Mouse (Mus musculus): ENCODE data around the gene Gng8. TPM values are rescaled to one million over a fixed set of nuclear protein-coding genes. Genes with fewer than 3 reads are reported as not detected.
A peak's percentile ranks its signal among the peaks of the same experiment; 100 is the strongest.

Gng8 gene
- total RNA-seq, 2 experiments from 2014 or later = 0.37 to 0.71 TPM

DNA sequence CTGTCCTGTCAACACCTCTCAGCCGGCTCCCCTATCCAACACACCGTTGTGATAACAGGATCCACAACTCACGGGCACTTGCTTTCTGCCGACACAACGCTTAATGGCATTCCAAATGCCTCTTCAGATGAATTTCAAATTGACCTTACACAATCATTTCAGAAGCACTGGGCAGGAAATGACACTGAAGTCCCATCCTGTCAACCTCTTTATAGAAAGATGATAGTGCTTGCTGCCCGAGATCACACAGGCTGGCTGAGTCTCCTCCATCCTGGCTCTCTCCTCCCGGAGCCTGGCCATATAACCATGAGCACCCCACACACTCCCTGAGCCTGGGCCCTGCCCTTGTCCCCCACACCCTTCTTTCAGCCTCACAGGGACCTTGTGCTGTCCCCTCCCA is 16.3 kb downstream of the Gng8 start:
- no peak for DNase-seq (ENCODE audit: low spot score)

DNA sequence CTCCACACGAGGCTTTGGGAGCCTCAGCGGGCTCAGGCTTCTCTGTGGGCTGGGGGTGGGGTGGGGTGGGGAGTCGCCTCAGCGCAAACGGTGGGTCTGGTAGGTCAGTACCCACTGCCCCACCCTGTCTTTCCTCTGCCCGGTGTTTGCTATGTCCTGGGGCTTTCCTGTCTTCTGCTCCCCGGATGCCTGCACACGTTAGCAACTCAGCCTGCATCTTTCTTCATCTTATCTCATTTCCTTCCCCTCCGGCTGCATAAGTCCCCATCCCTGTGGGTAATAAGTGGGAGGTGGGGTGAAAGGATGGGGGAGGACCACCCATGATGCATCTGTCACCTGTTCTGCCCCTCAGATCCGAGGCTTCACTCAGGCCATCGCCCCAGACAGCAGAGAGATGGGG is 16.8 kb downstream of the Gng8 start:
- no peak for DNase-seq (ENCODE audit: low spot score)

DNA sequence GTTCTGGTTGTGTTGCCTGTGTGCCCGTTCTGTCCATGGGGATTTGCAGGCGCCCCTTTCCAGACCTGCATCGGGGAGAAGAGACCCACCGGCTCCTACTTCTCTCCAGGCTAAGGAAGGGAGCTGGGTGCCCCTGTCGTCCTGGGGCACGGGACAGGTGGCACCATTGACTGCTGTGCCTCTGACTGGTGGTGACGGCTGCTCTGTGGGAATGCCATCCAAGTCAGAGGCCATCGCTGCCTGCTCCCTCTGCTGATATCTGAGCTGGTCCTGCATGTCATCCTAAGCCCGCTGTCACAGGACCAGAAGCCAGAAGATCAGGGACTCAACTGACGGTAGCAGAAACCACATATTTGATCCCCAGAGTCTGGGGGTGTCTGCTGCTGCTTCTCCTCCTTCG is 17.3 kb downstream of the Gng8 start:
- no peak for DNase-seq (ENCODE audit: low spot score)

DNA sequence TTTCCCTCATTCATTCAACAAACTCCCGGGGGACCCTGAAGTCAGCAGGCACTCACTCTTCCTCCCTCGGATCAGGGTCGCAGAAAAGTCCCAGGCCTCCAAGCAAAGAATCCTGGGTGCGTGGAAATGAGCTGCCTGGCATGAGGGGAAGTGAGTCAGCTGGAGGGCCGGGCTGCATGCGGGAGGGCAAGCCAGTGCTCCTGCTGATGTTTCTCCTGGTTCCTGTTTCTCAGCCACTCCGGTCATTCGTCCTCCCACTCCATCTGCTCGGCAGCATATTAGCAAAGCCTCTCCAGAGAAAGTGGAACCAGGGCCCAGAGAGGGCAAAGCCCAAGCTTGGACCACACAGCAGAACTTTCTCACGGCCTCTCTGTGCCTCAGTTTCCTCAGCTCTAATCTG is 18.3 kb downstream of the Gng8 start:
- no peak for DNase-seq (ENCODE audit: low spot score)

DNA sequence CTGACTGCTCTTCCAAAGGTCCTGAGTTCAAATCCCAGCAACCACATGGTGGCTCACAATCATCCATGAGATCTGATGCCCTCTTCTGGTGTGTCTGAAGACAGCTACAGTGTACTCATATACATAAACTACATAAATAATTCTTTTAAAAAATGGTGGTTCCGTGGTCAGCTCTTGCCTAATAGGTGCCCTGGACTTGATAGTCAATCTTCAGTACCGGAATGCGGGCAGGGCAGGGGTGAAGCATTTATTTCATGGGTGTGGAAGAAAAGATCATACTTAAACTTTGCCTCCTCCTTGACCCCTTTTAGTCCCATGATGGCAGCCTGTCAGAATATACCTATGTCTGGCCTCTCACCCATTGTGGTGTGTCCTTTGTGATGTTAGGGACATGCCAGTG is 20.3 kb downstream of the Gng8 start:
- DNase-seq (ENCODE audit: low spot score) = no peak

DNA sequence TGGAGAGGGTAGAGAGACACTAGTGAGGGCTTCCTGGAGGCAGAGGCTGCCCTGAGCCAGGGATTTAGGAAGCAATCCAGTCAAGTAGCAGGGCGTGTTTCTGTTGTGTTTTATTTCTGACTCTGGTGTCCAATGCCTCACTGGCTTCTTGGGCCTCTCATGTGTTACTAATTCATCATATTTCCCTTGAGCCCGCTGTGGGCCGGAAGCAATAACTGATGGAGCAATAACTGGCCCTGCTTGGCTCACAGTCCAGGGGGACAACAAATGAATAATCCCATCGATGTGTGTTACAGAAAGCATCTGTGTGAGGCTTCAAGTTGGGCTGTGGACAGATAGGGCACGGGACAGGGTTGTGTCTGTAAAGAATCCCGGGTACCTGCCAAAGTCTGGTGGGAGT is 20.8 kb downstream of the Gng8 start:
- DNase-seq (ENCODE audit: low spot score) = peak; percentile 67

DNA sequence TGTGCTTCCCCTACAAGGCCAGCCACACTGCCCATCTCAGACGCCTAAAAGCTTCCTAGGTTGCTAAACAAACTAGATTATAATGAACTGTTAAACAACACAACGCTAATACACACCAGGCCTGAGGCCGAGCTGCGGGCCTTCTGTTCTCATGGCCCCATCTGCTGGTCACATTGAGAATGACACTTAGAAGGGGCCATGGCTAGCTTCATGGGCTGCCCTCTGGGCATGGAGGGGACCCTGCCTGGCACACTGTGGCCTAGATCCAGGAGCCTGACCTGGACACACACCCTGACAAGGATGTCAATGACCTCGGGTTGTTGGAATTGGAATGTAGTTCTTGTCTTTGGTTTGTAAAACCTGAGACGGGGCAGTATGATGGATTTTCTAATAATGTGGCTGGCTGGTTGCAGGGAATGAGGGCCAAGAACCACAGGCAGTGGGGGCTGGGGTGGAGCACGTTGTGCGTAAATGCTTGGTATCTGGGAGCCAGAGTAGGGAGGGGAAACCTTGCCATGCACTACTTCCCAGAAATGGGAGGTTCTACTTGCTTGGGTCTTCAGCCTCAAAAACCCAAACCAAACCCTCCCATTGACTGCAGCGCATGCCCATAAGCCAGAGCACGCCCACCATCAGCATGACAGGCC is 22.3 kb downstream of the Gng8 start:
- DNase-seq (ENCODE audit: low spot score) = peak; percentile 82

DNA sequence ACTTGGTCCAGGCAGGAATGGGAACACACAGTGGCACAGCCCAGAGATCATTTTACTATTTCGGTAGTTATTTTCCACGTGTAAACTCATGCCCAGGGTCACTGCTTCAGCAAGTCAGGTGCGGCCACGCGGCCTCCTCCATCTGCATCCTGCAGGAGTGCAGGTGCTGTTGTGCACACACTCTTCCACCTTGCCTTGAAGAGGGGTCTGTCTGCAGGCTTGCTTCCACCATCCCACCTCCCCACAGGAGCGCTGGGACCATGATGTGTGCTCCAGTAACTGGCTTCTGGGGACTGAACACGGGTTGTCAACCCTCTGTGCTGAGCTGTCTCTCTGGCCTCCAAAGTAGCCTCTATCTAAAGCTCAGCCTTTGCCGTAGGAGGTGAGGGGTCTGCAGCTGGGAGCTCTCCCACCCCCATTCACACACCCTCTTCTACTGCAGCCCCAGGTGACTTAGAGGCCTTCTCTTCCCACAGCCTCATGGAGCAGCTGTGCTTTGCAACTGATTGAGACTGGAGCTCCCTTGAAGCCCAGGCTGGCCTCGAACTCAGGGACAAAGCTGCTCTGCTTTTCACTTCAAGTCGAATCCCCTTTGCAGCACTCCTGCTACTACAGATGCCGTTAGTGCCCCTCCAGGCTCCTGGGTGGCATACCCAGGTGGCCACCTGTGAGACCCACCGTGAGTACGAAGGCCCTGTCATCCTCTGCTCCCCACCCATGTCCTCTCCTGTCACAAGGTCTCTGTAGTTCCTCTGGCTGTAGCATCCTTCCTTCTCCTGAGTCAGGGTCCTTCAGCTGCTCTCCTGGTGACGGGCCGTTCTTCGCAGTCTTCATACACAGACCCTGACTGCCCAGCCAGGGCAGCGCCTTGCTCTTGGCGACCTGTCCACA is 23.1 kb downstream of the Gng8 start:
- DNase-seq (ENCODE audit: low spot score) = no peak

DNA sequence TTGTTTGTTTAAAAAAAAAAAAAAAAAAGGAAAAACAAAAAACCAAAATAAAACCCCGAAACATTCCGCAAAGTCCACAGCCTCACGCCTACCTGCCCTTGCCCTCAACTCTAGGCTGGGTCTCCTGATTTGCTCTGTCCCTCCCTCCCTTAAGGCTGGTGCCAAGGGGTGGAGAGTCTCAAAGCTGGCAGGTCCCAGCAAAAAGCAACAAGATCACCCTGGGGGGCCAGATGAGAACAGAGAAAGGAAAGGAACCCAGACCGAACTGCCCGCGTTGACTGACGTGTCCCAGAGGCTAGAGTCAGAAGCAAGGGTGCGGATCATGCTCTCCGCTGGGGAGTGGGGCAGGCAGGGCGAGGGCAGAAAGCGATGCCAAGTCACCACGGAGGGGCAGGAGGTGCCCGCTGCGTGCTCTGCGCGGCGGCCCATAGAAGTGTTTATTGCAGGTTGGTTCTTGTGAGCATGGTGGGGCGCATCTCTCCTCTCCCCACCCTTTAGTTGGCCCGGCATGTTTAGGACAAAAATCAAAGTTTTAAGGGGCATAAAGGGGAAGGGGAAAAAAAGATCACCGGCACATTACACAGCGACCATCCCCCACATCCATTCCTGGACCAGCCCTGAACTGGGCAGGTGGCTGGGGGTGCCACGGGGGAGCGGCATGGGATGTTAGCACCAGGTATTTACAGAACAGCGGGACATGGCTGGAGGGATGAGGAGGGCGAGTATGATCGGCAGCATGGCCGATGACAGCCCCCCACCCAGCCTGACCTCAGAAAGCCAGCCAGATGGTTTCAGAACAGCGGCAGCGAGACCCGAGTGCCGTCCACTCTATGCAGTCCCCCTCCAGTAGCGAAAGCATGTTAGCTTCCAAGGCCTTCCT is 24.1 kb downstream of the Gng8 start:
- no peak for DNase-seq (ENCODE audit: low spot score)

DNA sequence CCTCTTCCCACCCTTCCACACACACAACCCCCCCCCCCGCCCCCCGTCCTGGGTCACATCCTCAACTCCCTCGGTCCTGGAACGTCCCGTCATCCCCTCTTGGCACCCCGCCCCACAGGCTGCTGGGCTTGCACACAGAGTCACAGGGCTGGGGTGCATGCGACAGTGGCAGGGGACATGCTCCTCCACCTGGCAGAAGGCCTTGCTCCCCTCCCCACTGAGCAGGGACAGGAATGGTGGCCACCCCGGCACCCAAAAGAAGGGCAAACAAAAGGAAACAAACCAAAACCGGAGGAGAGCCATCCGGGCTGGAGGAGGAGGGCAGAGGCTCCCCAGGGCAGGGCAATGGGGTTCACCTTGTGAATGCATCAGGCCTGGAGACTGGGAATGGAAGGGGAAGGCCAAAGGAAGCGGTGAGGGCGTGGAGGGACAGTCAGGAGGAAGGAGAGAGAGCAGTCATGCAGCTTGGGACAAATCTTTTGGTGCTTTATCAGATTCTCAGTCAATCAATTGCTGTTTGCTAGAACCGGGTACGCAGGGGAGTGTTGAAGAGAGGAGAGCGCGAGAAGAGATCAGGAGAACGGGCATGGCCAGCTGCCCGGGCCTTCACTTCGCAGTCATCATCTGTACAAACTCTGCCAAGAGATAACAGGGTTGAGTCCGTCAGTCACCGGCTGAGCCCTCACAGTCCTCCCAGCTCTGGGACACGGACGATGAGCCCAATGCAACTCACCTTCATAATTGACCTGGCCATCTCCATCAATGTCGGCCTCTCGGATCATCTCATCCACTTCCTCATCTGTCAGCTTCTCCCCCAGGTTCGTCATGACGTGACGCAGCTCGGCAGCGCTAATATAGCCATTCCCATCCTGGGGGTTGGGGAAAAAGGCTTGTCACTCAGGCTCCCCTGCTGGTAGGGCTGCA is 25.0 kb downstream of the Gng8 start:
- no peak for DNase-seq (ENCODE audit: low spot score)

DNA sequence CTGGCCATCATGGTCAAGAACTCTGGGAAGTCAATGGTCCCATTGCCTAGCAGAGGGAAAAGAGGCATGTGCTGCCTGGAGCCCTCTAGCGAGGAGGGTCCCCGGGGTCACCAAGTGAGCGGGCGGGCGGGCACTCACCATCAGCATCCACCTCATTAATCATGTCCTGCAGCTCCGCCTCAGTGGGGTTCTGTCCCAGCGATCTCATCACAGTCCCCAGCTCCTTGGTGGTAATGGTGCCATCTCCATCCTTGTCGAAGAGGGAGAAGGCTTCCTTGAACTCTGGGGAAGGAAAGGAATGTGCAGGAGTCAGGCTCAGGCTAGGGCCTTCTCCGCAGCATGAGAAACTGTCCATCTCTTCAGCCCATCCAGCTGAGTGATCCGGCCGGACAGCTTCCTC is 25.9 kb downstream of the Gng8 start:
- DNase-seq (ENCODE audit: low spot score) = no peak

DNA sequence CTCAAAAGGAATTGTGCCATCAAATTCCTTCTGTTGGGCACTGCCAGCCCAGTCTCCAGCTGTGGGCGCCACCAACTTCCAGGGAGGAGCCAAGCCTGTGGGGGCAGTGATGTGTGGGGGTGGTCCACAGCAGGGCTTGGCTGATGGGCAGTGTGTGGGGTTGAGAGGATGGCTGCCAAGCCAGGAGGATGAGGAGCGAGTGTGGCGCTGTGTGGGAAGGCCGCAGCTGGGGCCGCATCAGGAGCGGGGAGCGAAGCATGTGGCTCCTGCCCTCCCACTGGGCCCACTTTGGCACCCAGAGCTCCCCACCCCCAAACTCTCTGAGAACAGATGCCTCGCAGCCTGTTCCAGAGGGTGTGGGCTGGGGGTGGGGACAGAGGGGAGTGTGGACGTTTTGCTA is 26.4 kb downstream of the Gng8 start:
- no peak for DNase-seq (ENCODE audit: low spot score)

DNA sequence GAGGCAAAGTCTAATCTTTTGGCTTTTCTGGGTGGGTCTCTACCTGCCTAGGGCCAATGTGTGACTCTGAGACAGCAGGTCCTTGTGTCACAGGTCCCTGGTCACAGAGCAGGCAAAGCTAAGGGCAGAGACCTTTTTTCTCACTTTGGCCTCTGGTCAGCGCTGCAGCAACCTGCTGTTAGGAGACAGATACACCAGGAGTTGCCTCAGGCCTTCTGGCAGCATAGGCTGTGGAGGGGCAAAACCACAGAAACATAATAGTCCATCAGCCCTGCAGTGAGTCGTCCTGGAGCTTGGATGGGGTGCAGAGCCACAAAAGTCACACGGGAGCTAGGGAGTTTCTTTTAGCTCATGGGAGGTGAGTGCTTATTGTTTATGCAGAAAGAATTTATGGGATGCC is 27.1 kb downstream of the Gng8 start:
- no peak for DNase-seq (ENCODE audit: low spot score)

DNA sequence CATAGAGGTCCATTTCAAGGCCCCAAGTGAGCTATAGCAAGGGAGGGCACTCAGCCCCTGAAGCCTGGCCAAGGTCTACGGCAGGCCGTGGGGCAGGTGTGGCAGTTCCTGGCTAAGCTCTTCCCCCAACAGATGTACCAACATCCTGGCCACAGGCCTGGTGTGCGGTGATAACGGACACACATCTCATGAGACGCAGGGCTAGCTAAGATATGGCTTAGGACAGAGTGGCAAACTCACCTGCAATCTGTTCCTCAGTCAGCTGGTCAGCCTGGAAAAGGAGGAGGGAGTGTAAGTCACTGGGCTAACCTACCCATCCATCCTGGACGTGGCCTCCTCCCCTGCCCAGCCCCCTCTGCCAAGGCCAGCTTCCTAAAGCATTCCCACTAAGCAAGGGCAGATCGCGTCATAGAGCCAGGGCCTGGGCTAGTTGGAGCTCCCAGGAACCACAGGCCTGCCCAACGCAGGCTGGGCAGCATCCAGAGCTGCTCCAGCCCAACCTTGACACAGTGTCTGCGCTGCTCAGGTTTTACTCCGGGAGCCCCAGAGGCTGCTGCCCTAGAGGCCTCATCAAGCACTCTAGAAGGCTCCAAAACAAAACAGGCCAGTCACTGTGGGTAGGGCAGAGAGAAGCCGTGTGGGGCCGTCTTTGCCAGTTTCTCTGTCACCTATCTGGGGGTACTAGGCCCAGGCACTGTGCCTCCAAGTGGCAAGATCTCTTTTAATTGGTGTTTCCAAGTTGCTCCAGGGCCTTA is 28.0 kb downstream of the Gng8 start:
- no peak for DNase-seq (ENCODE audit: low spot score)

DNA sequence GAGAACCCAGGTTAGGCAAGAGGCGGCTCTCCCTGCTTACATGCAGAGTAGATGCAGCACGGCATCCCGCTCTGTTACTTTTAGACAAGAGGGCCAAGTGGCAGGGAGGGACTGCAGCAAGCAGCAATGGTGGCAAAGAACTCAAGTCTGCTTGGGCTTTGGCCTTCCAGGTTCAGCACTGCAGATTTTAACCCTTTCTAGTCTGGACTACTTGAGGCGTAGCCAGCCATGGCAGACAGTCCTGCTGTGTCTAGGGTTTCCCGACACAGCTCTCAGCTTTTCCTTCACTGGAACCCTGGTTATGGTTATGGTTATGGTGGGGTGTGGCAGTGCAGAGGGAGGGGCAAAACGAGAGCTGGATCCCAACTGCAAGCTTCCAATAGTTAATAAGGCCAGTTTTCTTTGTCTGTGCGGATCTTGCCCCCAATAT is 28.6 kb downstream of the Gng8 start:
- no peak for DNase-seq (ENCODE audit: low spot score)

DNA sequence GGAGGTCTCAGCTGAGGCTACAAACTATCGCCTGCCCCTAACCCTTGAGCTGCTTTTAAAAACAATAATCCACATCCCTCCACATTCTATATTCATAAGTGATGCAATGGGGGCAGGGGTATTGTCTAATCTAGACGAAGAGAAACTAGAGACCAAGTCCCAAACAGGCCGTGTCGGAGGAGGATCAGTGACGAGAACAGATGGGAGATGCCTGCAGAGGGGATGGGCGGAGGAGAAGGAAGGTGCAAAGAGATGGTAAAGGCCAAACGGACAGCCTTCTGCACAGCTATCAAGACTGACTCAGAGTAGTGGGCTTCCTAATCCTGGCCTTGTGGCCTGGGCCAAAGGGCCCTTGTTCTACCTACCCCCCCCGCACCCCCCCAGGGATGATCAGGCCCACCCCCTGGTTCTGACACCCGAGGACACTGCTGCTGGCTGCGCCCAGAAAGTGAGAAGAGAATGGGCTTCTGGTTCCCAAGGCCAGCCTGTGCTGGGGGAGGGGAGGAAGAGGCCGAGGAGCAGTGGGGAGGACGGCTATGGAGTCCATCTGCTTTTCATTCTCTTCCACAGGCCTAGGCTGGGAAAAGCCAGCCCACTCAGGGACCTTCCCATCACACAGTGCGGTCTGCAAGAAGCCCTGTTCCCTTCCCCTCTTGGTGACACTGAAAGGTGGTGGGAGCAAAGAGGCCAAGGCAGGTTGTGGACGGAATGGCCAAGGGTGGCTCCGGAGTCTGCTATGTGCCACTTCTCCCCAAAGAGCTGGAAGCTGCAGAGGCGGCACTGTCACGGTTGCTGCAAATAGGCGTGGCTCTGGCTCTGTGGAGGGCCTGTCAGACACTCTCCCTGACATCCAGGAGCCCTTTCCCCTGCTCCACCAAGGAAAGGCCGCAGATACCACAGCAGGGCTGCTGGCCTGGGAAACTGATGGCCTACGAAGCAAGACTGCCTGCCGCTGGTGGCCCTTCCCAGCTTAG is 29.5 kb downstream of the Gng8 start:
- DNase-seq (ENCODE audit: low spot score) = no peak

DNA sequence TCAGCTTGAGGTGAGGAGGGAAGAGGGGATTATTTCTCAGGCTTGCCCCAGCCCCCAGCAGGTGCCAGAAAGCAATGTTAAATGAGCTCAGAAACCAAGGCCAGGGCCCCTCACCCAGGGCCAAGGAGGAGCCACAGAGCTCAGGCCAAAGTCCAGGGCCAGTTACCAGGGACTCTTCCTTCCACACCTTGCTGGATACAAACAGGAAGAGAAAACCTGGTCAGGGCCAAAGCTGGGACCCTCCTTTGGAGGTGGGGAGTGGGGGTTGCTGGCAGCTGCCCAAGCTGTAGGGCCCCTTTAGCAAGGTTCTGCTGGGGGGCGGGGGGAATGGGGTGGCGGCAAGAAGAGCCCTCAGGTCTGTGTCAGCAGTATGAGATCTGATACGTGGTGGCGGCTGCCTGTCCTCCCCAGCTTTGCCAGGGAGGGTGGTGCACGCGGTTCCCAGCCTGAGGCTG is 30.3 kb downstream of the Gng8 start:
- no peak for DNase-seq (ENCODE audit: low spot score)

DNA sequence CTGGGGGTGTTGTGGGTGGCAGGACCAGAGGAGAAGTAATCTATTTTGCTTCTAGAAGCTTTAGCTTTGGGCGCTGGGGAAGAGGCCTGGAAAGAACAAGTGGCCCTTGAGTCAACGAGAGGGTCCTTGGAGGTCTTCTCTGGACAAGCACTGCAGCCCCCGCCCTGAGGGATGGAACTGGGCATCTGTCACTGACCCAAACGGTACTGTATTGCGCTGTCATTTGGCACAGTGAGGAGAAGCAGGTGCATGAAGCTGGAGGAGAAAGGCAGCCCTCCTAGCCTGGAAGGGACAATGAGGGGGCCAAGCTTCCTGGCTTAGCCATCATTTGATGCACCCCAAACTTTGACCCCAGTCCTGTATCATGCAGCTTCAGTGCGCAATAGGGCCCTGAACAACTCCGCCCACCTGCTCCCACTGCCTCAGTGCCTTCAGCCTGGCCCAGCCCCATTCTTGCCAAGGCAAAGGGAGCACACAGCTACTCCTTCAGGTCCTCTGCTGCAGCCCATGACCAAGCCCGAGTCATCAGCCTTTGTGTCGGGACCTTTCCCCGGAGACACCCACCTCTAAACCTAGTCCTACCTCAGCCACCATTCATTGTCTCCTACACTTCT is 30.9 kb downstream of the Gng8 start:
- no peak for DNase-seq (ENCODE audit: low spot score)

Data from gastrocnemius, adult 18-20 months (tissue).